In genomic region chr9:14396096-14396495, GRCm38 (mm10) we compare ENCODE assay signal across 11 mouse cellular contexts.
"Had no signal": no experiment of that assay in that cellular context is flagged by ENCODE, and none has a peak within 500 bp of the region (broad histone marks: within the 10 kb centered on the region; RNA-seq: fewer than 3 reads in every experiment).

No protein-coding gene starts in this region.

- H3K4me2 ChIP-seq: neural tube, embryonic 15.5 days had no signal

- H3K27me3 ChIP-seq: neural tube, embryonic 15.5 days had no signal

- H3K4me1 ChIP-seq: limb, embryonic 10.5 days; neural tube, embryonic 15.5 days had no signal

- H3K9me3 ChIP-seq: limb, embryonic 10.5 days; neural tube, embryonic 15.5 days had no signal

- DNase-seq: kidney, adult 18-20 months; kidney, postnatal 25 days; lung, adult 2 months; midbrain, embryonic 14.5 days; spleen, adult 18-20 months; thymus, postnatal 36 days had no signal

- H3K36me3 ChIP-seq: limb, embryonic 10.5 days; neural tube, embryonic 15.5 days had no signal

- H3K27ac ChIP-seq: left cerebral cortex, adult 2 months; limb, embryonic 10.5 days; liver, embryonic 14.5 days; neural tube, embryonic 15.5 days had no signal

- H3K9ac ChIP-seq: liver, embryonic 14.5 days; neural tube, embryonic 15.5 days had no signal

- H3K4me3 ChIP-seq: left cerebral cortex, adult 2 months; limb, embryonic 10.5 days; myocyte; neural tube, embryonic 15.5 days had no signal
